Mouse (Mus musculus): ENCODE measurements around the gene Gm11084. TPM values are rescaled to one million over a fixed set of nuclear protein-coding genes. Genes with fewer than 3 reads are reported as not detected.
"Not testable (repeated sequence)": the region's sequence is repeated elsewhere in the genome, so short reads cannot be mapped to it uniquely, and the experiment has no call there.

The Gm11084 gene
- total RNA-seq, 1 experiment from 2014 or later: not detected

DNA sequence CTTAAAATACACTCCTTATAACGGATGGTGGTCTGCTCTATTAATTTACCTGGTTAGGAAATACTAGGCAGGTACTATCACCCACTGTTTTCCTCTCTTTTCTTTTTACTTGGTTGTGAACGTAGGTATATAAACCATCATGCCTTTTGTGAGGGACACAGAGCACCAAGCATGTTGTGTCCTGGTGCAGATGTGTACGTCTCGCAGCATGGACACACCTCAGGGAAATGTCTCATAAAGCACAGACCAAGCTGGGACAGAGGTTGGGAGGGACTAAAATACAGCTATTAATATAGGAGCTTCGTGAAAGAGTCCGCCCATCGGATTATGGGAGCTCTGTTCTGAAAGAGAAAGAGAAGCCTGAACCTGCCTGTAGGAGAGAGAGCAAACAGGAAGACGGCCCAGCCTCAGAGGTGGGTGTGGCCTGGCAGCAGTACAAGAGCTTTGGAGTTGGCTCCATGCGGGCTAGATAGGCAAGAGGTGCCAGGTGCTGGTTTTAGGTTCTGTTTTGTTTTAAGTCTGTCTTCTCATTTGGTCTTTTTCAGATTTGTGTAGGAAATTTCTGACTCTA lies 10.4 kb upstream of the Gm11084 start:
- peak; percentile 96 for ATAC-seq (ENCODE audit: extremely low read depth, insufficient number of reproducible peaks, low FRiP score, poor library complexity, severe bottlenecking)

DNA sequence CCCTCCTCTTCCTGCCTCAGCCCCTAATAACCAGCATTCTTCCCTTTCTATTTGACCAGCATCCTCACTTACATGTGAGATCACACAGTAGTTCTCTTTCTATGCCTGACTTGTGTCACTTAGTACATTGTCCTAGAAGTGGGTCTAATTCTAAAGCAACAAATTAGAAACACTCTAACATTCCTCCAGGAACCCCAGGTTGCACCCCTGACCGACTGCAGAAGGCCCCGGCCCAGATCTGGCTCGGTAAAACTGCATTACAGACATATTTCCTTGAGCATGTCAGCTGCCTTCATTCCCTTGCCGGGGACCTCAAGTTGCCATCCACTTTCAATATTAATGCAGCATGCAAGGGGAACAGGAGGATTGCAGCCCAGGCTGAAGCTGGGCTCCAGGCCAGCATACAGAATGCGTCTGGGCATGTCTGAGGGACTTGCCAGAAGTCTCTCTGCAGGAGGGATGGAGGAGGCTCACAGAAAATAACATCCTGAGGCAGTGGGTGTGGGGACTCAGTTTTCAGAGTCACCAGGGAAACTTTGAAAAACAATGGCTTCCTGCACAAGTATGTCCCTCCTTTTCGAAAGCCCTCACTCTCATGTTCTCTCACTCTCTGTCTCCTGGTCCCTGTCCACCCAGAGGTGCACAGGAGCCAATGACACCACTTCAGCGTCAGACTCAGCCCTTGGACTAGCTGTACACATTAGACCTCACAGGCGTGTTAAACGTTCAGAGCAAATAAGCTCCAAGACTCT lies 9.0 kb upstream of the Gm11084 start:
- peak; percentile 19 for ATAC-seq (ENCODE audit: extremely low read depth, insufficient number of reproducible peaks, low FRiP score, poor library complexity, severe bottlenecking)

DNA sequence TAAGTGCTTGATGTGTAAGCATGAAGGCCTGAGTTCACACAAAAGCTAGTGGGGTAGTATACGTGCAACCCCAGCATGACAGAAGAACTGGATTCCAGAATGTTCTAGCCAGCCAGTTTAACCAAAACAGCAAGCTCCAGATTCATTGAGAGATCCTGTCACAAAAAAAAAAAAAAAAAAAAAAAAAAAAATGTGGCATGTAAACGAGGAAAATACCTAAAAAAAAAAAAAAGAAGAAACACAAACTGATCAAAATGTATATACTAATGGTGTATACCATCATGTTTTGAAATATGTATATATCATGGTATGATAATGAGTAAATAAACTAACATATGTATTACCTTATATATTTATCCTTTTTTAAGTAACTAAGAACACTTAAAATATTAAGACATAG lies 7.6 kb upstream of the Gm11084 start:
- no peak for ATAC-seq (ENCODE audit: extremely low read depth, insufficient number of reproducible peaks, low FRiP score, poor library complexity, severe bottlenecking)

DNA sequence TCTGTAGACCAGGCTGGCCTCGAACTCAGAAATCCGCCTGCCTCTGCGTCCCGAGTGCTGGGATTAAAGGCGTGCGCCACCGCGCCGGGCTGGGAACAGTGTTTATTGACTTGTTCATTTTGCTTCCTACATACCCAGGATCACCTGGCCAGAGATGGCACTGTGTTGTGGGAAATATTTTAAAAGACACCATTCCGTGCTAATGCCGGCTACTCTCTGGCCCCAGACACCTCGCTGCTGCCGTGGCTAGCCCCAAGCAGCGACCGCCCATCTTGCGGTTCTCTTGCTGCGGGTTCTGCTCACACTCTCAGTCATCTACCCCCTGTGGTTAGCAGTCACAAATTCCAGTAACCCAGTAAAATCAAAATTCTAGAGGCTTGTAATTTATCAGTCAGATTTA lies 6.0 kb upstream of the Gm11084 start:
- ATAC-seq (ENCODE audit: extremely low read depth, insufficient number of reproducible peaks, low FRiP score, poor library complexity, severe bottlenecking): no peak

DNA sequence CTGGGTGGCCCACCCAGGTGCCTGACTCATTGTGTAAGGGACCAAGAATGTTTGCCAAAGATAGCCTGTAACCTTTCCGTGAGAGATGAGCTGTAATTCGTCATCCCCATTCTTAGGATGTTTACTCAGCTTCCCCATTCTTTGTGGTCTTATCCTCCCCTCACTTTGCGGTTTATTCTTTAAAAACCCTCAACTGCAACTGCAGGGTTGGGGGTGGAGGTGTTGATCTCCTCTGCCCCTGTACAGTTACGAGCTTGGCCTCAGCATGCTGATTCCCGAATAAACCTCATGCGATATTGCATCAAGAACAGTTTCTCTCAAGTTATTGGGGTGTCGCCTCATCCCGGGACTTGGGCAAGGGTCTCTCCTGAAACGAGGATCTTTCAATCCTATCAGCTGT lies 2.4 kb upstream of the Gm11084 start:
- not testable (repeated sequence) for ATAC-seq (ENCODE audit: extremely low read depth, insufficient number of reproducible peaks, low FRiP score, poor library complexity, severe bottlenecking)

DNA sequence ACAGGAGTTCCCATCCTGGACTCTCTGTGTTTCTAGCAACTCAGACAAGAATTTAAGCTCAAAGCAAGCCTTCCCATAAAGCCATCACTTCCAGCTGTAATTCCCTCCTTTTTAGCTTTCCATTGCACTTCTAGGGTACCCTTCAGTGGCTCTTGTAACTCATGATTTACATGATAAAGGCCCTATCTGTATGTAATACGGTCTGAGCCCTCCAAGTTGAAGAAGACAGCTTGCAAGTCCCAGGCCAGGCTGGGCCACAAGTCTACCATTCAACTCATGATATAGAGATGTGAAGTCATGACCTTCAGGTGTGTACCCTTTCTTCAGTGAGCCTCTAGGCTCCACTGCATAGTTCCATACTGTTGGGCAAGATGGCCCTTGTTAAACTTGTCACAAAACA lies 1.0 kb downstream of the Gm11084 start:
- no peak for ATAC-seq (ENCODE audit: extremely low read depth, insufficient number of reproducible peaks, low FRiP score, poor library complexity, severe bottlenecking)

DNA sequence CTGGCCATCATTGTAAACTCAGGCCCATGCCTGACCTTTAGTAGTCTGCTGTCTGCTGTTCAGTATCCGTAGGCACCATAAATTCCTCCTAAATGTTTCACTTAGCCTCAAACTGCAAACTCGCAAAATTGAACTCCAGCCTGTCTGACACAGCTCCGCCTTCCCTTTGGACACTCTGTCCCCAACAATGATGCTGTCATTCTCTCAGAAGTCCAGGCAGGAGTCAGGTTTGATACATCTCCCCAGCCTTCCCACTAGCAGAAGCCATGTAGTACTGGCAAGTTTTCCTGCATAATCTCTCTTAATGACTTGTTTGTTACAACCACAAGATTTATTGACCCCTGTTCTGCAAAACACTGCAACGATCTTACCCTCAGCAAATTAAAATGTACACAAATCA lies 1.7 kb downstream of the Gm11084 start:
- ATAC-seq (ENCODE audit: extremely low read depth, insufficient number of reproducible peaks, low FRiP score, poor library complexity, severe bottlenecking): no peak

DNA sequence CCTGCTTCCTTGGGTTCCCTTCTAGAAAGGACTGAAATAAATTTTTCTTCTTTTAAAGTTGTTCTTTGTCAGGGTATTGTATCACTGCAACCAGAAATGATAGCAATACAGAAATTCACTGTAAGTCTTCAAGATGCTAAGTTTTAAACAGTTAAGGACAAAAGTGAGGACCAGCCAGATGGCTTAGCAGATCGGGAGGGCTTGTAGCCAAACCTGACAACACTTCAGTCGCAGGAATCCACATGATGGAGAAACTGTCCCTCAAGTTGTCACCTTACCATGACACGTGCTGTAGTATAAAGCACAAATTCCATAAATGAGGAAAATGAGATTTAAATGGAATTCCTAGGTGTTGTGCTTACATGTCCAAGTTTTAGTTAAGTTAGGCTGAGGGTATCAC lies 3.3 kb downstream of the Gm11084 start:
- ATAC-seq (ENCODE audit: extremely low read depth, insufficient number of reproducible peaks, low FRiP score, poor library complexity, severe bottlenecking): no peak

DNA sequence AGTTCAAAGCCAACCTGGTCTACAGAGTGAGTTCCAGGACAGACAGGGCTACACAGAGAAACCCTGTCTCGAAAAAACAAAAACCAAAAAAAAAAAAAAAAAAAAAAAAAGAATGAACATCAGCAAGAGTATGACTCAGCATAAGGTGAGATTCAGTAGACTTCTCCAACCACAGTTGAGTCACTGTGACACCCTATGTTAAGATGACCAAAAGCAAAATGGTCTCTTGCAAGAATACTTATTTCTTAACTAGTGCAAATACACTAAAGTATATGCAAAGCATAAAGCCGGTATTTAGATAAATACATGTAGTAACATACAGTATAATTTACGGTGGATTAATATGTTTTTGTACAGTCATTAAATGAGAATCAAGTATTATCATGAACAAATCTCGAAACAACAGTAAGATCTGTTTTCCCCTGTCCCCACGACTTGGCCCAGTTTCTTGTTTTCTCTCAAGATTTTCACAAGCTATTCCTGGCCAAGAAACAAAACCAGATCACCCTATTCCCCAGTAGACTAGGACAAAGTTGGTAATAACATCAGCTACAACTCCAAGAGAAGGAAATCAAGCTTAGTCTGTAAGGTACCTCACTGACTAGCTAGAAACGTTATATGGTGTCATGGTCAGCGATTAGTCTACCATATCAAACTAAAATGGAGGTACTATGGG lies 4.3 kb downstream of the Gm11084 start:
- no peak for ATAC-seq (ENCODE audit: extremely low read depth, insufficient number of reproducible peaks, low FRiP score, poor library complexity, severe bottlenecking)

DNA sequence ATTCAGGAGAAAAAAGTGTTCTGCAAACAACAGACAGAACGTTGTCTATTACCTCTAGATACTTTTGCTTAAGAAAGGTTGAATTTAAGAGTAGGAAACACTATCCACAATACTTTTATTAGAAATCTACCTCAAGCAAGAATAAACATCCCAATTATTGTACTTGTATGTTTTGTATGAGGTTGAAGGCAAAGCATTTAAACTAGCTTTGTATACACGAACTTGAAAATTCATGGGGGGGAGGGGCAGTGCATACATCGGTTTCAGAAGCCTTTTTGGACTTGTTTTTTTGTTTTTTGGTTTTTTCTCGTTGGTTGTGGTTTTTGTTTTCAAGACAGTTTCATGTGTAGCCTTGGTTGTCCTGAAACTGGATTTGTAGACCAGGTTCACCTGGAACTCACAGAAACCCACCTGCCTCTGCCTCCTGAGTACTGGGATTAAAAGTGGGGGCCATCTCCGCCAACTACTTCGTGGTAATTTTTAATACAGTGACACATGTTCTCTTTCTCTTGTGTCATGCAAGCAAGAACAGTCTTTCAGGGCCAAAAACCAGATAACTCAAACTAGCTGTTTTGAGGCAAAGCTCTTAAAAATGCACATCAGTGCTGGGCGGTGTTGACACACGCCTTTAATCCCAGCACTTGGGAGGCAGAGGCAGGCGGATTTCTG lies 4.9 kb downstream of the Gm11084 start:
- no peak for ATAC-seq (ENCODE audit: extremely low read depth, insufficient number of reproducible peaks, low FRiP score, poor library complexity, severe bottlenecking)

DNA sequence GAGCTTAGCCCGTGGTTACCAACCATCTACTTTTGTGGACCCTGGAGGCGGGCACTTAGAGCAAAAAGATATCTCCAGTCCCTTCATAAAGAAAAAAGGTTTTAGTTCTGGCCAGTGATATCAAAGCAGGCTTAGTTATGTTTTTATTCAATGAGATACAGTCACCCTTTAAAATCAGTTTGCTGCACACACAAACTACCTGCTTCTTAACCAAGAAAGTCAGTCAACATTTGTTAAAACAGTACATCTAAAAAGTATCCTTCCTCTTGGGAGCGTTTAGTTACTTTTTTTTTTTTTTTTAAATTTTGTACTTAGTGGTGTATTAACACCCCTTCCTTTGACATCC lies 5.5 kb downstream of the Gm11084 start:
- no peak for ATAC-seq (ENCODE audit: extremely low read depth, insufficient number of reproducible peaks, low FRiP score, poor library complexity, severe bottlenecking)

DNA sequence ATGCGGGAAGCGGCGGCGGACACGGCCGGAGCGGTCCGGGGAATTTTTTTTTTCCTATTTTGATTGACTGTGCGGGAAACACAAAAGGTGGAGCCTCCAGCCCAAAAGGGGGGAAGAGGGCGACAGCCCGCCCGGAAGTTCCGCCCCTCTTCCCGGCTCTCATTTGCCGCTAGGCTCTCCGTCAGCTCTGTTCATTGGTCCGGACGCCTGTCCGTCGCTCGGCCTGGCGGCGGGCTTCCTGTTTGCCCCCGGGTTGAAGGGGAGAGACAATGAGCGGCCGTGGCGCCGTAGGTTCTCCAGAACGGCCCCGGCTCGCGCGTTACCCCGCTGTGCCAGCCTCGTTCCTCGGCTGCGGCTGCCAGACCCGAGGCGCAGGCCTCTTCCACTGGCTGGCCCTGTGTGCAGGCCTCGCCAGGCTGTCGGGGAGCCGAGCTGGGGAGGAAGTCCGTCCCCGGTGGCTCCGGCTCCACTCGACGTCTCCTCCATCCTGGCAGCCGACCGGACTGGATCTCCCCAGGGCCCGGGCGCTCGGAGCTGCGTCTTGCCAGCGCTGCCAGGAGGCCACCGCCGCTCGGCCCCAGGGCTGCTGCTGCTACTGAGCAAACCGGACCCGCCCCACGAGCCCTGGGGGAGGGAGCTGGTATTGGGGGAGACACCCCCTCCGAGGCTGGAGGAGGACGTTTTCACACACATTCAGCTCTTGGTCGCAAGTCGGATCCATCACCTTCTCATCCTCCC lies 6.0 kb downstream of the Gm11084 start, which contains the start of gene Sp3:
Sp3 (minus strand) TSS at position 110 of the 738 bp plus-strand sequence.
- ATAC-seq (ENCODE audit: extremely low read depth, insufficient number of reproducible peaks, low FRiP score, poor library complexity, severe bottlenecking): peak; percentile 72

DNA sequence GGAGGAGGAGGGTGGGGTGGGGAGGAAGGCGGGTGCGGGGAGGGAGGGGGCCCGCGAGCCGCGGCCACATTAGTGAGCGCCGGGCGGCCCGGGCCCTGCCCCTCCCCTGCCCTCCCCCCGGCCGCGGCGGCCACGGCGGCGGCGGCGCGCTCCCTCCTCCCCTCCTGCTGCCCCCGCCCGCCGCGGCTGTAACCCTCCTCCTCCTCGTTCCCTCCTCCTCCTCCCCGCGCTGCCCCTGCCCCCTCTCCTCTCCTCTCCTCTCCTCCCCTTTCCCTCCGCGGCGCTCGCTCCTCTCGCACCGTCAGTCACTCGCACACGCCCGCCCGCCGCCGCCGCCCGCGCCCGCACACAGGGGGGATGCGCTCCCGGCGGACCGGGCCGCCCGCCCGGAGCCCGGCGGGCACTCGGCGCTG lies 6.9 kb downstream of the Gm11084 start:
- ATAC-seq (ENCODE audit: extremely low read depth, insufficient number of reproducible peaks, low FRiP score, poor library complexity, severe bottlenecking): peak; percentile 65

DNA sequence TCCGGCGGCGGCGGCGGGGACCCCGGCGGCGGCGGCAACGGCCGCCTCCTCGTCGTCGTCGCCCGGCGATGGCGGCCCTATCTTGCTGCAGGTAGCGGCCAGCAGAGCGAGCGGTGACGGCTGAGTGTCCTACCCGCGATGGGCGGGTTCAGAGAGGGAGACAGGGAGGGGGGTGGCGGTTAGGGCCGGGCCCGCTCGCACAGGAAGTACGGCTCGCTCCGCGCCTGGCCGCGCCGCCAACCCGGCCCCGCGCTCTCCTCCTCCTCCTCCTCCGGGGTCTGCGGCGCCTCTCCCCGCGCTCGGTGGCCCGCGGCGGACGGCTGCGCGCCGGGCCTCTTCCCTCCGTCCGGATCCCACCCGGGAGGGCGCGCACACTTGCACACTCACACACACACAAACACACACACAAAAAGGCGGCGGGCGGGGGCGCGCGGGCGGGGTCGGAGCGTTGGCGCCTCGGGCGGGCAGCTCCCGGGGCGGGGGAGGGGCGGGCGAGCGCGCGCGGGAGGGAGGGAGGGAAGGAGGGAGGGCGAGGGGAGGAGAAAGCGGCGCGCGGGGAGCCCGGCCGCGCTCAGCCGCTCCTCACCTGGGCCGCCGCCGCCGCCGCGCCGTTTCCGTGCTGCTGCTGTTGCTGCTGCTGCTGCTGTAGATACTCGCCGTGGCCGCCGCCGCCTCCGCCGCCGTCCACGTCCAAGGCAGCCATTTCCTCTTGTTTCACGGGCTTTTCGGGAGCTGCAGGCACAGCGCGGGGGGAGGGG lies 7.4 kb downstream of the Gm11084 start:
- ATAC-seq (ENCODE audit: extremely low read depth, insufficient number of reproducible peaks, low FRiP score, poor library complexity, severe bottlenecking): peak; percentile 76

DNA sequence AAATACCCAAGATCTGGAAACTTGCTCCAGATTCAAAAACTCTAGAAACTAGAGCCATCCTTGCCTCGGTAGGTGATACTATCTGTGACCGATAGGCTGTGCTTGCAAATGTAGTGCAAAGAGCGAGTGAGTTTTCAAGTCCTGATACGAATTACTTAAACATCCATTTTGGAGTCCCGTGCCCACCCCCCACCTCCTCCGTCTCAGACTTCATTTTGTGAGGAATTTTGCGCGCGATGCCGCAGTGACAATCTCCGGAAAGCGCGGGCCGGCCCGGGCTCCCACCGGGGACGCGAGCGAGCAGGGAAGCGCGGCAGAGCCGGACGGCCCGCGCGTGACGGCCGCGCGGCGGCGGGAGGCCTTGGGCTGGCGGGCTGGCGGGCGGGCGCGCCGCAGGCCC lies 8.0 kb downstream of the Gm11084 start:
- ATAC-seq (ENCODE audit: extremely low read depth, insufficient number of reproducible peaks, low FRiP score, poor library complexity, severe bottlenecking): peak; percentile 30; the same call in 1 of the 2 replicates

DNA sequence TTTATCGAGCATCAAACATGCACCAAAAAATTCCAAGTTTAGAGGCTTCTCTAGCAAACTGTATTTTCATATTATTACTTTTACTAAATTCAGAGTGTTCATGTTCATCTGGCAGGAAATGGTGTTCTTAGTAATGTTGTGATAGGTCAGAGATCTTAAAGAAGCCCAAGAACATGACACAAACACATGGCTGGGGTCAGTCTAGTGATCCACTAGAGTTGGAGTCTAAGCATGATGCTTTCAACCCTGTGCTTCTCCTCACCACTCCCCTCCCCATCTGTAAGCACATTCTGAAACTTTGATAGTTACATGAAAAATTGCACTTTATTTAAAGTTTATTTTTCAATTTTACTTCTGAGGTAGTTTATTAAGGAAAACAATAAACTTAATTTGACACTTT lies 9.2 kb downstream of the Gm11084 start:
- no peak for ATAC-seq (ENCODE audit: extremely low read depth, insufficient number of reproducible peaks, low FRiP score, poor library complexity, severe bottlenecking)

DNA sequence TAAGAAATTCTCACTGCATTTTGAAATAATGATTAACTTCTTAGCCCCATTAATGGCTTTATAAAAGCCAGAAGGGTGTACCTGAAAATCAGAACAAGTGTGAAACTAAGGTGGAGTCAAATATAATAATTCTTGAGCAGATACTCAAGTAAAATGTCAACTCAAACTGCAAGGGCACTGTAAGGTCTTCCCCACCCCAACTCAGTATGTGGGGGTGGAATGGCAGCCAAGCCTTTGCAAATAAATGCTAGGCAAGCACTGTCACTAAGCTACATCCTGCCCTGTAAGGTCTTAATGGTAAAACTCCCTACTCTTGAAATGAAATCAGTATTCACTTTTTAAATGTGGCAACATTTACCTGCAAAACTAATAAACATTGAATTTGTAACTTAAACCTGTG lies 10.5 kb downstream of the Gm11084 start:
- no peak for ATAC-seq (ENCODE audit: extremely low read depth, insufficient number of reproducible peaks, low FRiP score, poor library complexity, severe bottlenecking)

DNA sequence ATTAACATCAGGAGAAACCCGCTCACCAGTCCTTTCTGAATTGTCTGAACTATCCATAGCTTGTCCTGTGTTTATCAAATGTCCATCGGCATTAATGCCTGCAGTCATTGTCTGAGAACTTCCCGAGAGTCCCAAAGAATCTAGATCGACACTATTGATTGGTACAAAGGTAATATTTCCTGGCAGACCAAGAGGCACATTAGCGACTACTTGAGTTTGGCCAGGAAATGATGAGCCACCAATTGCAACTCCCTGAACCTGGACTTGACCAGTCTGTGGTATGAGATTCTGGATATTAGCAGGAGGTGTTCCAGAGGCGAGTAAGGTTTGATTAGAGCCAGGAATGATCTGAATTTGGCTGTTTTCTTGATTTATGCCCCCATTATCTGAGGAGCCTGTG lies 15.7 kb downstream of the Gm11084 start:
- ATAC-seq (ENCODE audit: extremely low read depth, insufficient number of reproducible peaks, low FRiP score, poor library complexity, severe bottlenecking): no peak

Measured in neutrophil, adult 5-6 weeks (primary cell).